Mouse (Mus musculus) liver, adult 2 months (tissue): ENCODE measurements around the gene Ric3. TPM values are rescaled to one million over a fixed set of nuclear protein-coding genes. Genes with fewer than 3 reads are reported as not detected.
"Not testable (repeated sequence)": the region's sequence is repeated elsewhere in the genome, so short reads cannot be mapped to it uniquely, and the experiment has no call there.

Experiments used
- DNase-seq: peaks from one replicate; pipeline ENCODE4 v3.0.0-alpha.2; 2011; ENCODE audit warnings: low read depth, low spot score; ENCODE audit errors: extremely low read depth
- H3K27ac ChIP-seq: fragments of 200-500 bp; replicated peaks from 2 replicates; pipeline ENCODE4 v1.5.1; 2012; ENCODE audit warnings: low read depth, mild to moderate bottlenecking, control low read depth, inconsistent platforms, low read length; ENCODE audit not compliant: insufficient read depth
- H3K27me3 ChIP-seq: fragments of 200-500 bp; 2 replicates; pipeline ENCODE4 v1.6.1; 2012; ENCODE audit warnings: mild to moderate bottlenecking, moderate library complexity, low read length, inconsistent platforms; ENCODE audit not compliant: control insufficient read depth, insufficient read depth
- H3K36me3 ChIP-seq: fragments of 200-500 bp; 2 replicates; pipeline ENCODE4 v1.6.1; 2012; ENCODE audit warnings: low read length, inconsistent platforms; ENCODE audit not compliant: control insufficient read depth, insufficient read depth
- H3K4me1 ChIP-seq: fragments of 200-500 bp; 2 replicates; pipeline ENCODE4 v1.6.1; 2011; ENCODE audit warnings: low read length; ENCODE audit not compliant: control insufficient read depth, insufficient read depth
- H3K4me3 ChIP-seq: fragments of 200-500 bp; 2 replicates; pipeline ENCODE4 v1.5.1; 2011; ENCODE audit warnings: low read depth, mild to moderate bottlenecking, control low read depth, low read length, moderate library complexity; ENCODE audit not compliant: insufficient read depth
- H3K79me2 ChIP-seq: fragments of 200-500 bp; 2 replicates; pipeline ENCODE4 v1.6.1; 2012; ENCODE audit warnings: inconsistent platforms, mild to moderate bottlenecking, low read length, moderate library complexity; ENCODE audit not compliant: control insufficient read depth, insufficient read depth
- H3K9ac ChIP-seq: fragments of 200-500 bp; 2 replicates; pipeline ENCODE4 v1.6.1; 2012; ENCODE audit warnings: low read depth, mild to moderate bottlenecking, control low read depth, inconsistent platforms, low read length
- CTCF ChIP-seq: fragments of 200-500 bp; IDR thresholded peaks from 2 replicates; pipeline ENCODE4 v1.5.1; 2011; ENCODE audit warnings: low read depth, low read length, control low read depth
- POLR2A ChIP-seq: fragments of 200-500 bp; IDR thresholded peaks from 2 replicates; pipeline ENCODE4 v1.6.1; 2011; ENCODE audit warnings: low read length, control low read depth; ENCODE audit not compliant: insufficient read depth; ENCODE audit errors: extremely low read depth
- WGBS: fragments of 180-500 bp; shearing (Covaris S2); methylation state at CpG from one replicate; pipeline ENCODE4 v1.1.7; 2018; 5-methylcytosine and 5-hydroxymethylcytosine counted together
- polyA plus RNA-seq: library from polyadenylated mRNA; depleted of rRNA; stranded (reverse); fragments of >200 nt; gene quantifications from 2 replicates; pipeline ENCODE4 v1.2.3, GENCODE M21; 2012; rRNA removed
- total RNA-seq: library from RNA; depleted of rRNA; stranded (reverse); fragments of >200 nt; gene quantifications from 2 replicates; pipeline ENCODE4 v1.2.3, GENCODE M21; 2014; rRNA removed

Ric3 gene
- total RNA-seq (0.92 and 1.3 TPM in 2 replicates), polyA plus RNA-seq (0.10 and 0.17 TPM in 2 replicates)

DNA sequence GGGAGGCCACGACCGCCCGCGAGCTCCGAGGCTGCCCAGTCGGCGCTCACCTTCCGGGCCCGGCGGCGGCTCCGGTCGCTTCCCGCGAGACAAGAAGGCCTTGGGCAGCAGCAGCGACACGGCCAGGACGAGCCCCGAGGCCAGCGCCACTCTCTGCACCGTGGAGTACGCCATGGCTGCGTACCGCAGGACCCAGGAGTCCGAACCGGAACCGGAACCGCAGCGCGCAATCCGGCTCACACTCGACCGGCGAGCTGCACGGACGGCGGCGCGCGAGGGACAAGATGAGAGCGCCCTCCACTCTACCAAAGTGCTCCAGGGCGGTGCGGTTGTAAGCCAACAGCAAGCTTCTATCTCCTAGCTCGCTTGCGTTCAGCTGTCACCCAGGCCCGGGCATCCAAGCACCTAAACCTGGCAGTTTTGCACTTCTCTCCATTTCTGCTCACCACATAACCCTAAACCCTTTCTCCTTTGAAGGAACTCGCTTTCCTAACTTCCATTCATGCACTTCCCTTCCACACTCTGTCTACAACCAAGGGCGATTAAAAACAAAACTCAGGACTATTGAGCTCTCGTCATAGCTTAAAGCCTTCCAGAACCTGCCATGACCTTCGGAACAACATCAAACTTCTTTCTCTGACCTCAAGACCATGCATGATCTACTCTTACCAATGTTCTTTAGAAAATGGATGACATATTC lies at the start of gene Ric3:
Gene Ric3 (minus strand): TSS at position 219 of the 700 bp plus-strand sequence.
- H3K4me3 ChIP-seq, result peak within 1 kb of the TSS; percentile 36; the same call in 1 of the 2 replicates
- no peaks in the 10 kb centered on the region for H3K79me2 ChIP-seq
- H3K36me3 ChIP-seq, result no peaks in the 10 kb centered on the region
- WGBS, result 8% methylated on average over 50 of the region's 50 CpGs
- no peaks in the 10 kb centered on the region for H3K4me1 ChIP-seq
- no peak within 1 kb of the TSS for H3K9ac ChIP-seq
- TF ChIP-seq CTCF, result no peak
- no peak for TF ChIP-seq POLR2A
- DNase-seq, result peak; percentile 5
- H3K27ac ChIP-seq, result no peak within 1 kb of the TSS
- H3K27me3 ChIP-seq, result no peaks in the 10 kb centered on the region

DNA sequence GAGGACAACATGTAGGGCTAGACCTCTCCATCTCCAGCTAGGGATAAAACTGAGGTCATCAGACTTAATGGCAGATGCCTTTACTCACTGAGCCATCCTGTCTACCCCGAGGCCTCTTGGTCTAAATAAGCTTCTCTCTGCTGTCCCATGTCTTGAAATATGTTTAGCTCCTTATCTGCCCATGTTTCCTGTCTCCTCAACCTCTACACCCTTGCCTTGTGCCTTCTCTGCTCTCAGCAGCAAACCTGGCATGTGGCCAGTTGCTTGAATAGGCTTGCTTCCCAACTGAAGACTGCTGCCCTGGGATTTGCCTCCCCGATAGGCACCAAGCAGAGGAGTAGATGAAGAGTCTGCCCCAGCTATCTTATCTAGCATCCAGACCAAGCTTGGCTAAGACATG lies 48.4 kb upstream of the Ric3 start:
- DNase-seq, result no peak
- Histone ChIP-seq H3K4me3 (no peak overlapping the region), H3K27ac (no peak overlapping the region), H3K79me2 (no peaks in the 10 kb centered on the region), H3K27me3 (no peaks in the 10 kb centered on the region), H3K36me3 (no peaks in the 10 kb centered on the region), H3K4me1 (no peaks in the 10 kb centered on the region), H3K9ac (no peak overlapping the region)
- 68% methylated on average over 2 of the region's 2 CpGs for WGBS
- TF ChIP-seq CTCF (no peak), POLR2A (no peak)

DNA sequence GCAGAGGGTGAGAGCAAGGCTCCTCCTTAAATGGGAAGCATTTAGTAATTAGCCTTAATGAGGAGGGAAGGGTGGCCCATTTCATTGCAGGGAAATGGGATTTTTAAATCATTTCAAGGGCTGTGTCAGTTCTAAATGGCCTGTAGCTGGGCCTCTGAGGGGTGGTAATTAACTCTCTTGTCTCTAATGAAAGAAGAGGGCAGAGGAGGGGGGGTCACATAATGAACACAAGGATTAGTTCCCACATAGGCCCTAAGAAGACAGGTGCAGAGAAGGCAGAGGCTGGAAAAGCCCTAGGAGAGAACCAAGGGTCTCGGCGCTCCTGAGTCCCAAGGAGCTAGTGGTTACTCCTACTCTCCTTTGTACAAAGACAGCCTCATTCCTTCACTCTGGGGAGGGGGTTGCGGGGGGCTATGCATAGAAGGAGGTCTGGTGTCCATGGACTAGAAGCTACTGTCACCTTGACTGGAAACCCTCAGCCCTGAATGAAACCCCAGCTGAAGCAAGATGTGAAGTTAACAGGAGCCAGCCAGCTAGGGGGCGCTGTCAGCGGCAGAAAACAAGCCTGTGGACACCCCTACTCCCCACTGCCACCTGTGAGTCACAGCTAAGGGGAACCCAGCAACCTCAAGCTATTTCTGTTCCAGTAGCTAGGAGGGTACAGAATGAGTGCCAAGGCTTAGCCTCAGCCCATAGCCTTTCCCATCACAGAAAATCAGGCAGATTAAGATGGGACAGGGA lies 47.0 kb upstream of the Ric3 start:
- Histone ChIP-seq H3K4me3 (no peak overlapping the region), H3K4me1 (no peaks in the 10 kb centered on the region), H3K79me2 (no peaks in the 10 kb centered on the region), H3K27ac (no peak overlapping the region), H3K36me3 (no peaks in the 10 kb centered on the region), H3K27me3 (no peaks in the 10 kb centered on the region), H3K9ac (no peak overlapping the region)
- DNase-seq, result no peak
- 69% methylated on average over 5 of the region's 5 CpGs for WGBS
- no peak for TF ChIP-seq POLR2A
- no peak for TF ChIP-seq CTCF

GRCm38 (mm10) chr7:109129442-109129841 lies 46.3 kb upstream of the Ric3 start:
- Histone ChIP-seq H3K27me3 (no peaks in the 10 kb centered on the region), H3K36me3 (no peaks in the 10 kb centered on the region), H3K27ac (no peak overlapping the region), H3K4me1 (no peaks in the 10 kb centered on the region), H3K4me3 (no peak overlapping the region), H3K79me2 (no peaks in the 10 kb centered on the region), H3K9ac (no peak overlapping the region)
- DNase-seq, result no peak
- no peak for TF ChIP-seq CTCF
- TF ChIP-seq POLR2A, result no peak

GRCm38 (mm10) chr7:109115929-109116328 lies 32.8 kb upstream of the Ric3 start:
- TF ChIP-seq POLR2A (no peak), CTCF (no peak)
- 57% methylated on average over 4 of the region's 4 CpGs for WGBS
- H3K36me3 ChIP-seq, result no peaks in the 10 kb centered on the region
- DNase-seq, result no peak
- H3K79me2 ChIP-seq, result no peaks in the 10 kb centered on the region
- H3K27me3 ChIP-seq, result no peaks in the 10 kb centered on the region
- H3K9ac ChIP-seq, result no peak overlapping the region
- no peaks in the 10 kb centered on the region for H3K4me1 ChIP-seq
- no peak overlapping the region for H3K4me3 ChIP-seq
- no peak overlapping the region for H3K27ac ChIP-seq

GRCm38 (mm10) chr7:109115488-109115887 lies 32.4 kb upstream of the Ric3 start:
- 9% methylated on average over 2 of the region's 4 CpGs for WGBS
- H3K79me2 ChIP-seq, H3K4me3 ChIP-seq, H3K9ac ChIP-seq, H3K4me1 ChIP-seq, DNase-seq, H3K27ac ChIP-seq, H3K27me3 ChIP-seq, H3K36me3 ChIP-seq: not testable (repeated sequence)
